Mouse (Mus musculus): ENCODE data around the gene Pf4.

Gene Pf4

GRCm38 (mm10) chr5:90771880-90772653 is at the start of gene Pf4:
Pf4 (plus strand) TSS chr5:90772435.
- no peak for DNase-seq (ENCODE audit: low spot score in 2 of 2)

GRCm38 (mm10) chr5:90722656-90723055 is 49.6 kb upstream of the Pf4 start:
- DNase-seq (ENCODE audit: low spot score in 2 of 2) = no peak

GRCm38 (mm10) chr5:90728254-90728653 is 44.0 kb upstream of the Pf4 start:
- DNase-seq (ENCODE audit: low spot score in 2 of 2) = no peak

- no peak for DNase-seq (ENCODE audit: low spot score in 2 of 2)
Observed at GRCm38 (mm10) chr5:90731480-90731879, 40.8 kb upstream of the Pf4 start.

- DNase-seq (ENCODE audit: low spot score in 2 of 2) = no peak
Observed at GRCm38 (mm10) chr5:90742029-90742428, 30.2 kb upstream of the Pf4 start.

- DNase-seq (ENCODE audit: low spot score in 2 of 2) = no peak
Observed at GRCm38 (mm10) chr5:90753934-90754333, 18.3 kb upstream of the Pf4 start.

- DNase-seq (ENCODE audit: low spot score in 2 of 2) = no peak
Observed at GRCm38 (mm10) chr5:90758020-90758605, 14.1 kb upstream of the Pf4 start.

- peak in 1 of 2 experiments; percentile 14 for DNase-seq (ENCODE audit: low spot score in 2 of 2)
Observed at GRCm38 (mm10) chr5:90759077-90760065, 12.9 kb upstream of the Pf4 start, which contains the start of gene Cxcl5. Cxcl5 (plus strand) TSS chr5:90759360.

GRCm38 (mm10) chr5:90760303-90760702 is 11.9 kb upstream of the Pf4 start:
- no peak for DNase-seq (ENCODE audit: low spot score in 2 of 2)

GRCm38 (mm10) chr5:90760844-90761243 is 11.4 kb upstream of the Pf4 start:
- no peak for DNase-seq (ENCODE audit: low spot score in 2 of 2)

- no peak for DNase-seq (ENCODE audit: low spot score in 2 of 2)
Observed at GRCm38 (mm10) chr5:90761834-90762233, 10.4 kb upstream of the Pf4 start.

GRCm38 (mm10) chr5:90763912-90764665 is 8.1 kb upstream of the Pf4 start:
- DNase-seq (ENCODE audit: low spot score in 2 of 2) = no peak

- DNase-seq (ENCODE audit: low spot score in 2 of 2) = no peak
Observed at GRCm38 (mm10) chr5:90765821-90766606, 6.2 kb upstream of the Pf4 start.

GRCm38 (mm10) chr5:90768218-90768617 is 4.0 kb upstream of the Pf4 start, which contains the start of gene Ppbp:
Ppbp (plus strand) TSS chr5:90768518.
- DNase-seq (ENCODE audit: low spot score in 2 of 2) = no peak

- DNase-seq (ENCODE audit: low spot score in 2 of 2) = no peak
Observed at GRCm38 (mm10) chr5:90771369-90771768, 866 bp upstream of the Pf4 start.

GRCm38 (mm10) chr5:90775562-90775961 is 3.3 kb downstream of the Pf4 start:
- DNase-seq (ENCODE audit: low spot score in 2 of 2) = no peak

- DNase-seq (ENCODE audit: low spot score in 2 of 2) = no peak
Observed at GRCm38 (mm10) chr5:90777621-90778020, 5.4 kb downstream of the Pf4 start.

- no peak for DNase-seq (ENCODE audit: low spot score in 2 of 2)
Observed at GRCm38 (mm10) chr5:90778856-90779255, 6.6 kb downstream of the Pf4 start.

- no peak for DNase-seq (ENCODE audit: low spot score in 2 of 2)
Observed at GRCm38 (mm10) chr5:90783697-90784096, 11.5 kb downstream of the Pf4 start.
